Mouse (Mus musculus): ENCODE results near the gene Glra4. TPM values are rescaled to one million over a fixed set of nuclear protein-coding genes. Genes with fewer than 3 reads are reported as not detected.

The Glra4 gene
- not detected in 2 replicates for polyA plus RNA-seq (2012)

DNA sequence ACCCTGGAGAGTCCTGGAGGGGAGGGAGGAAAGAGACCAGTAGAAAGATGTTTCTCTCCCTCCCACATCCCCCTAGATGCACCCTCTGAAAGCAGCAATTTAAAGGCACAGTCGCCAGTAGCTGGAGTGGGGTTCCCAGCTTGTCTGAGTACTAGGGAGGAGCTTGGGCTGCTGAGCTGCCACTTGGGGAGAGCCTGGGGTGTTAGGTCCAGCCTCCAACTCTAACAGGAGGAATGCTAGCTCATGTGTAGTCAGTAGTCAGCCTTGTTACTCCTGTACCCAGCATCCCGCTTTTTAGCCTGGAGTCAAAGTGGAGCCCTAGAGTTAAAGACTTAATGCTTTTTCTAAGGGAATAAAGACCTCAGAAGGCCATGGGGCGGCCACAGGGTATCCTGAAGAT, at the start of gene Glra4:
Gene Glra4 (minus strand): TSS at position 101 of the 400 bp plus-strand sequence.

GRCm38 (mm10) chrX:136822371-136822770, 42.4 kb upstream of the Glra4 start, which contains the start of gene Plp1:
Gene Plp1, plus strand, starts transcription at chrX:136822671.

GRCm38 (mm10) chrX:136743459-136743858, 36.5 kb downstream of the Glra4 start, which contains the start of gene Morf4l2:
Gene Morf4l2, minus strand, starts transcription at chrX:136743690.

Other genes with a start within 250 kb of the Glra4 start
- gene Kir3dl2, start 236.1 kb downstream of the Glra4 start, polyA plus RNA-seq (2012), result not detected in 2 replicates
- 2.1 and 2.5 TPM in 2 replicates for gene Tceal3, start 189.3 kb downstream of the Glra4 start, polyA plus RNA-seq (2012)
- 0.04 and 0.21 TPM in 2 replicates for gene Tceal1, start 72.2 kb downstream of the Glra4 start, polyA plus RNA-seq (2012)
- 379 and 463 TPM in 2 replicates for gene Morf4l2, start 36.5 kb downstream of the Glra4 start, polyA plus RNA-seq (2012)
- gene Plp1, start 42.5 kb upstream of the Glra4 start, polyA plus RNA-seq (2012), result 0.19 and 0.30 TPM in 2 replicates
- gene Rab9b, start 88.6 kb upstream of the Glra4 start, polyA plus RNA-seq (2012), result not detected in 2 replicates
- gene H2bfm, start 147.2 kb upstream of the Glra4 start, polyA plus RNA-seq (2012), result not detected in 2 replicates
- not detected in 2 replicates for gene Tmsb15b2, start 195.4 kb upstream of the Glra4 start, polyA plus RNA-seq (2012)
- not detected in 2 replicates for gene Tmsb15l, start 196.7 kb upstream of the Glra4 start, polyA plus RNA-seq (2012)
- gene Tmsb15b1, start 196.7 kb upstream of the Glra4 start, polyA plus RNA-seq (2012), result 0.19 TPM in 1 of 2 replicates, not detected in the other
- gene Zcchc18, start 213.0 kb upstream of the Glra4 start, polyA plus RNA-seq (2012), result 0.04 and 0.06 TPM in 2 replicates

All from megakaryocyte-erythroid progenitor cell, adult 5 weeks (primary cell).